10 mouse cellular contexts compared by ENCODE assay signal in genomic region chr6:28853164-28853563, GRCm38 (mm10). TPM values are rescaled to one million over a fixed set of nuclear protein-coding genes. Genes with fewer than 3 reads are reported as not detected.
DNase-seq lines count a peak whose midpoint lies in the region; ATAC-seq and TF ChIP-seq lines count a peak whose summit lies in the region.
"Had no signal": no experiment of that assay in that cellular context is flagged by ENCODE, and none has a peak within 500 bp of the region (broad histone marks: within the 10 kb centered on the region; RNA-seq: fewer than 3 reads in every experiment).

No protein-coding gene starts in this region.

- 50% methylated on average over 3 of the region's 3 CpGs for WGBS in heart, embryonic 10.5 days
- WGBS in embryonic facial prominence, embryonic 14.5 days = 29% methylated on average over 3 of the region's 3 CpGs
- 41% methylated on average over 3 of the region's 3 CpGs for WGBS in hindbrain, embryonic 12.5 days
- 18% methylated on average over 3 of the region's 3 CpGs for WGBS in midbrain, embryonic 14.5 days

- no peaks in the 10 kb centered on the region for H3K27me3 ChIP-seq in heart, embryonic 10.5 days (ENCODE audit: insufficient read depth, poor library complexity, severe bottlenecking)
- no peaks in the 10 kb centered on the region for H3K27me3 ChIP-seq in embryonic facial prominence, embryonic 14.5 days (replicated peaks; ENCODE audit: control insufficient read depth, insufficient read depth, low read length)
- no peaks in the 10 kb centered on the region for H3K27me3 ChIP-seq in hindbrain, embryonic 12.5 days
- no peaks in the 10 kb centered on the region for H3K27me3 ChIP-seq in midbrain, embryonic 14.5 days (ENCODE audit: control insufficient read depth, insufficient read depth, low read length)

- H3K9ac ChIP-seq in embryonic facial prominence, embryonic 14.5 days (ENCODE audit: low read depth, low read length) = no peak overlapping the region
- no peak overlapping the region for H3K9ac ChIP-seq in hindbrain, embryonic 12.5 days
- H3K9ac ChIP-seq in midbrain, embryonic 14.5 days (replicated peaks; ENCODE audit: low read length) = 0 out of 2 replicates have a peak overlapping the region, but pooled peaks have one; percentile 6
- H3K9ac ChIP-seq: liver, postnatal 0 days had no signal

- intact Hi-C loops in heart, postnatal 10 days (cut with DNase I) = no loop called here
- intact Hi-C loops in gastrocnemius, adult 2 months (cut with DNase I) = no loop called here

- 0 out of 2 replicates have a peak overlapping the region, but pooled peaks have one; percentile 9 for H3K27ac ChIP-seq in heart, embryonic 10.5 days
- no peak overlapping the region for H3K27ac ChIP-seq in embryonic facial prominence, embryonic 14.5 days (replicated peaks; ENCODE audit: low read depth, low read length)
- H3K27ac ChIP-seq in hindbrain, embryonic 12.5 days = peak overlapping the region; percentile 26; the same call in 1 of the 2 replicates
- H3K27ac ChIP-seq in midbrain, embryonic 14.5 days (replicated peaks; ENCODE audit: low read depth, low read length) = 0 out of 2 replicates have a peak overlapping the region, but pooled peaks have one; percentile 41
- no peak overlapping the region for H3K27ac ChIP-seq in gastrocnemius, adult 2 months

- no peak for TF ChIP-seq CTCF in gastrocnemius, adult 2 months (IDR thresholded peaks at IDR 0.05)

- H3K36me3 ChIP-seq in heart, embryonic 10.5 days = no peaks in the 10 kb centered on the region
- H3K36me3 ChIP-seq in embryonic facial prominence, embryonic 14.5 days (ENCODE audit: control insufficient read depth, insufficient read depth, low read length) = no peaks in the 10 kb centered on the region
- no peaks in the 10 kb centered on the region for H3K36me3 ChIP-seq in hindbrain, embryonic 12.5 days
- no peaks in the 10 kb centered on the region for H3K36me3 ChIP-seq in midbrain, embryonic 14.5 days (ENCODE audit: control insufficient read depth, insufficient read depth, low read length)

- no peak overlapping the region for H3K4me2 ChIP-seq in embryonic facial prominence, embryonic 14.5 days (ENCODE audit: low read depth, low read length)
- H3K4me2 ChIP-seq in hindbrain, embryonic 12.5 days (replicated peaks) = no peak overlapping the region
- no peak overlapping the region for H3K4me2 ChIP-seq in midbrain, embryonic 14.5 days (ENCODE audit: low read length)

- no peaks in the 10 kb centered on the region for H3K9me3 ChIP-seq in heart, embryonic 10.5 days
- H3K9me3 ChIP-seq in embryonic facial prominence, embryonic 14.5 days (ENCODE audit: control insufficient read depth, low read length) = no peaks in the 10 kb centered on the region
- no peaks in the 10 kb centered on the region for H3K9me3 ChIP-seq in hindbrain, embryonic 12.5 days (replicated peaks)
- H3K9me3 ChIP-seq in midbrain, embryonic 14.5 days (ENCODE audit: control insufficient read depth, low read length) = no peaks in the 10 kb centered on the region

- no peak overlapping the region for H3K4me3 ChIP-seq in heart, embryonic 10.5 days
- H3K4me3 ChIP-seq in embryonic facial prominence, embryonic 14.5 days (ENCODE audit: low read depth, low read length) = no peak overlapping the region
- H3K4me3 ChIP-seq in hindbrain, embryonic 12.5 days = no peak overlapping the region
- no peak overlapping the region for H3K4me3 ChIP-seq in midbrain, embryonic 14.5 days (replicated peaks; ENCODE audit: low read depth, low read length)
- no peak overlapping the region for H3K4me3 ChIP-seq in gastrocnemius, adult 2 months
- H3K4me3 ChIP-seq: erythroblast, embryonic 14.5 days had no signal

- no peak for DNase-seq in heart, embryonic 10.5 days (ENCODE audit: low spot score)
- no peak for DNase-seq in heart, postnatal 10 days
- peak; percentile 64 for DNase-seq in embryonic facial prominence, embryonic 14.5 days (ENCODE audit: low spot score)
- peak; percentile 52 for DNase-seq in midbrain, embryonic 14.5 days
- DNase-seq in spleen, adult 18-20 months = no peak
- DNase-seq in urinary bladder, adult 2 months (ENCODE audit: low spot score) = no peak
- no peak for DNase-seq in gastrocnemius, adult 2 months
- DNase-seq: liver, postnatal 0 days had no signal

- H3K4me1 ChIP-seq in heart, embryonic 10.5 days = peaks cover 63% of the 10 kb centered on the region
- H3K4me1 ChIP-seq in embryonic facial prominence, embryonic 14.5 days (ENCODE audit: control insufficient read depth, insufficient read depth, low read length) = peaks cover 55% of the 10 kb centered on the region
- peaks cover 51% of the 10 kb centered on the region for H3K4me1 ChIP-seq in hindbrain, embryonic 12.5 days
- peaks cover 48% of the 10 kb centered on the region for H3K4me1 ChIP-seq in midbrain, embryonic 14.5 days (ENCODE audit: control insufficient read depth, insufficient read depth, low read length)

- peak; percentile 16; the same call in 1 of the 2 replicates for ATAC-seq in embryonic facial prominence, embryonic 14.5 days (ENCODE audit: low read depth)
- no peak for ATAC-seq in hindbrain, embryonic 12.5 days (ENCODE audit: low FRiP score)
- ATAC-seq in midbrain, embryonic 14.5 days (ENCODE audit: low FRiP score, low TSS enrichment) = no peak
- ATAC-seq: liver, postnatal 0 days had no signal

RNA-seq across cellular contexts. Expression of gene Lrrc4, which starts 21.6 kb away (rescaled TPM):
- 0.73 and 0.87 TPM in 2 replicates for polyA plus RNA-seq in heart, embryonic 10.5 days (2016; fragmentation: Nextera tagmentation; extraction: Ambion mirVana)
- total RNA-seq in heart, postnatal 10 days (2021) = under 1 TPM; 0.42 to 0.43 TPM
- polyA plus RNA-seq in embryonic facial prominence, embryonic 14.5 days (2014; fragmentation: Nextera tagmentation; extraction: Ambion mirVana) = 0.80 and 1.0 TPM in 2 replicates
- 3.6 and 4.6 TPM in 2 replicates for polyA plus RNA-seq in hindbrain, embryonic 12.5 days (2016; fragmentation: Nextera tagmentation; extraction: Ambion mirVana)
- polyA plus RNA-seq in midbrain, embryonic 14.5 days (2014; fragmentation: Nextera tagmentation; extraction: Ambion mirVana) = 7.5 and 8.3 TPM in 2 replicates
- 1.8 and 2.6 TPM in 2 replicates for polyA plus RNA-seq in urinary bladder, adult 2 months (2012; rRNA removed)
- total RNA-seq in gastrocnemius, adult 2 months (2021) = under 1 TPM; 0.33 to 0.54 TPM
- polyA plus RNA-seq: erythroblast, embryonic 14.5 days had no signal

Comparison
In these comparisons a context has a peak if more than half of its experiments do, and no peak if none do; other contexts are left out.
1. DNase-seq: peak in embryonic facial prominence, embryonic 14.5 days (single experiment) and midbrain, embryonic 14.5 days (single experiment); none in heart, embryonic 10.5 days (single experiment), heart, postnatal 10 days (0 of 2), spleen, adult 18-20 months (0 of 2), urinary bladder, adult 2 months (single experiment) and gastrocnemius, adult 2 months (single experiment).
2. H3K27ac ChIP-seq: peak in heart, embryonic 10.5 days (single experiment), hindbrain, embryonic 12.5 days (single experiment) and midbrain, embryonic 14.5 days (single experiment); none in embryonic facial prominence, embryonic 14.5 days (single experiment) and gastrocnemius, adult 2 months (single experiment).